Mouse (Mus musculus): ENCODE data around the gene March6.

GRCm38 (mm10) chr15:31532331-31533021, 1.6 kb upstream of the March6 start:
- TF ChIP-seq CTCF (IDR thresholded peaks at IDR 0.05; ENCODE audit: borderline replicate concordance, extremely low read depth, insufficient read depth, insufficient read length): no peak
- no peak for TF ChIP-seq POLR2A (IDR thresholded peaks at IDR 0.05; ENCODE audit: borderline replicate concordance, extremely low read depth, insufficient read depth, insufficient read length, poor library complexity, severe bottlenecking)
